Mouse (Mus musculus) cerebellum, postnatal 36 days (tissue): Measurements from ENCODE around the gene Cfap97d1.

Experiments
- DNase-seq, 2 experiments: peaks; one replicate each; pipeline ENCODE4 v3.0.0; 2021 to 2022; ENCODE audit warnings: mixed read lengths in 2 of 2

The Cfap97d1 gene

DNA sequence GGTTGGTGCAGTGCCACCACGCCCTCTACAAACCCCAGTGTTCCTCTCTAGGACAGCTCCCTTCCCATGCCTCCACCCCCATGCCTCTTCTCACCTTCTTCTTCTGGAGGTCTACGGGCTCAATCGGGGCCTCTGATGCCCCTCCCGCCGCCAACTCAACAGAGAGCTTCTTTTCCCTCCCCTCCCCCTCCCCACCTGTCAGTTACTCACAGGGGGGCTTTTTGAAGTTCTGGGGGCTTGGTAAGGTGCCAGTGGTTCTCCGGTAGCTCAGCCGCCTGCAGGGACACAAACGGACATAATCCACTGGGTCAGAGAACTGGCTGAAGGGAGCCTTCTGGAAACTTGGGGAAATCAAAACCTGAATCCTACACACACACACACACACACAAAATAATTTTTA is 27.4 kb downstream of the Cfap97d1 start:
- no peak for DNase-seq

DNA sequence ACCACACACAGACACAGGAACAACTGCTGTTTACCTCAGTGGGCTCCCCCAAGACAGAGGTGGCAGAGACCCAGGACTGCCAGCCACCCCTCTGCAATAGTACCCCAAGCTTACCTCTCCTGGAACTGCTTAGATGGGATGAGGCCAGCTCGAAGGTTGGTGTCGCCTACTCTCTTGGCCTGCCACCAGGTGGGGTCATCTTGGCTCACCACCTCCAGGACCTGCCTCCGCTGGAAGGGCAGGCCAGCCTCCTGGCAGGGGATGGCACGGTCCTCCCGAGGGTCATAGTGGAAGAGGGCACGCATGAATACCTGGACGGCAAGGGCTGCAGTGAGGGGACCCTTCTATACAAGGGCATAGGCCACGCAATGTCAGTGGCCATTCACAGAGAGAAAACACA is 29.1 kb downstream of the Cfap97d1 start:
- no peak for DNase-seq

DNA sequence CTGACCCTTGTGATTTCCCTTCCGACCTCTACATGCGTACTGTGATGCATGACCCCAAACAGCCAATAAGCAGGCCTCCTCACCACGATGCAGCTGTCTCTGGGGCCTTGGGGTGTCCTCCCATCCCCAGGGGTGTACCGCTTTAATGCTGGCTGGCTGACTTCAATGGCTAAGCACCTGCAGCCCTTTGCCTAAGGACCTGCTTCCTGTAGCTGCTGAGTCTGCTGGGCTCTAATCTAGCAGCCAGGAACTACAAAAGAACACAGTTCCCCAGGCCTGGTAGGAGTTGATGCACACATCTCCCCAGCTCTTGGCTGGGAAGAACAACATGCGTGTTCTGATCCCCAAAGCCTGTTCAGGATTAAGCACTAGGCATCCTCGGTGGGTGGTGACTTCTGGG is 31.4 kb downstream of the Cfap97d1 start:
- no peak for DNase-seq

DNA sequence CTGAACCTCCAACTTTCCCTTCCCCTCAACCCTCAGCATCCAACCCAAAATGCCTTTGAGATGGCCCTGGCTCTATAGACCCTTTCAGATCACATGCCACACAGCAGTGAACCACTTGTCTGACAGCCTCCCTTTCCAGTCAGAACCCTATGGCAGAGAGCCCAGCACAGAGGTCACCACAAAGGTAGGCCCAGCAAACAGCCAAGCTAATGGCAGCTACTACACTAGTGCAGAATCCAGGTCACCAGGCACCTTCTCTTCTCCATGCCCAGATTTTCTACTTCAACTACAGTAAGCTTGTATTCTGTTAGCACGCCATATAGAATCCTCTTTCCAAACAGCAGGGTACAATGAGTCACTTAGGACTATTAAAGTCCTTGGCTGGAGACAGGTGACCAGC is 32.1 kb downstream of the Cfap97d1 start:
- DNase-seq, result peak; percentile 48 to 58

DNA sequence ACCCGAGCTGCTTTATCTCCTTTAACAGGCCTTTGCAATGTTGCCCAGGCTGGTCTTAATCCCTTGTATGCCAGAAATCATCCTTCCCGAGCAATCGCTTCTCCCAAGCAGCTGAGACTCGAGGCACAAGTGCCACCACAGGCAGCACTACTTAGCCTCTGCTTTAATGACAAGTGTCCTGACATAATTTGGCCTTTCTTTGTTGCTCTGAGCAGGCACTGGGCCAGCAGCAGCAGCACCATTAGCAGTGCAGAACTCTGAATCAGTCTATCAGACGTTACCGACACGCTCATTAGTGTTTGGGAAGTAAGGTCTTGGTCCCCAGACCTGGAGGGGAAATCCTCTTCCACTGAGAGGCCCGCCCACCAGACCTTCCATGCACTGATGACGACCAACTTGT is 35.7 kb downstream of the Cfap97d1 start:
- DNase-seq, result no peak

DNA sequence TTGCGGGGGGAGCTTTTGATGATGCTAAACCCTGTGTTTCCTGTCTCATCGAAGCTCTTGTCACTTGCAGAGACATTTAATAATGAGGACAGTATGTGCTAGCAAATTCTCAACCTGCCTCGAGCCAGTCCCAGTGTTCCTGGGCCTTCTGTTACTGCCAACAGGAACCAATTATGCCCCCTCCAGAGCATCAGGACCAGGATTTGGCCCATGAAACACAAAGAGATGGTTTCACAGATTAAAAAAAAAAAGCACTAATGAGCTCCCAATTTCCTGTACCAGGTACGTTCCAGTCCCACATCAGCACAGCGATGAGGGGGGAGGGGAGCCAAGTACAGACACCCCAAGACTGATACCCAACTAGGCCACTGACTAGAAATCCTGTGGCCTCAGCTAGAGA is 37.1 kb downstream of the Cfap97d1 start:
- DNase-seq, result no peak

DNA sequence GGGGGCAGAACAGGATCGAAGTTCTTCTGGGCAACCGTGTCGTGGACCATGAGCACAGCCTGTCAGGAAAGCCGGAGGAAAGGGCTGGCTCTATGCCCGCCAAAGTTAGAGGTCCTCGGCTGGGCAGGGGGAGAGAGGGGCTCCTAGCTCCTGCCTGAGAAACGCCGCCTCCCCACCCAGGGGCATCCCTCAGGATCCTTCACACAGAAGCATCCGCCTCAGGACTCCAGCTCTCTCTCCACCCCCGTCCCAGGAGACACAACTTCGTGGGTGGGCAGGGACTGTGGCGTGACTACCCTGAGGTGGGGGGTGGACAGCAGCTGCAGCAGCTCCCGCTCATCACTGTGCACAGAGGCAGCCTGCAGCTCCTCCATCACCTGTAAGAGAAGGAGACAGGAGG is 39.3 kb downstream of the Cfap97d1 start:
- peak in 1 of 2 experiments; percentile 28 for DNase-seq

DNA sequence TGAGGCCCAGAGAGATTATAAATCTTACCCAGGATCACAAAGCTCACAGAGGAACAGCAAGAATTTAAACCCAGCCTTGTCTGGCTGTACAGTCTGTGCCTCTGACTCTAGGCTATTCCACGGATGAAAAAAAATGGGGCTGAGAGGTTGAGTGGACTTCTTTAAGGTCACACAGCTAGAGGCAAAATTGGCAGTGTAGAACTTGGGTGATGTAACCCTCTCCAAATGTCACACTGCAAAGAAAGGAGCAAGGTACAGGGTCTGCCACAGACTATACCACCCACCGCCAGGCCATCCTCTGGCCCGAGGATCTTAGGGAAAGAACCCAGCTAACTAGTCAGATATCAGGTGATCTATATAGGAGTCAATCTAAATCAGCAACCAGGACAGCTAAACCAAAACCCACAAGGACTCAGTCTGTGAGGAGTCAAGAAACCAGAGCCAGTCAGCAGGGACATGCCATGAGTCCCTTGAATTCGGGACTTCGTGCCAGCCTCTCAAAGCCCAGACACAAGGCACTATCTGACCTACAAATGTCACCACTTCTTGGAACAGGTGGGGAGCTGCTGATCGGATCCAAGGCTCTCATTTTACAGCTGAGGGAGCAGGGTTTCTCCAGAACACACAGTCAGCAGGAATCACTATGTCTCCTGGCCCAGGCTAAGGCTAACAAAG is 40.1 kb downstream of the Cfap97d1 start:
- DNase-seq, result peak; percentile 78 to 85

DNA sequence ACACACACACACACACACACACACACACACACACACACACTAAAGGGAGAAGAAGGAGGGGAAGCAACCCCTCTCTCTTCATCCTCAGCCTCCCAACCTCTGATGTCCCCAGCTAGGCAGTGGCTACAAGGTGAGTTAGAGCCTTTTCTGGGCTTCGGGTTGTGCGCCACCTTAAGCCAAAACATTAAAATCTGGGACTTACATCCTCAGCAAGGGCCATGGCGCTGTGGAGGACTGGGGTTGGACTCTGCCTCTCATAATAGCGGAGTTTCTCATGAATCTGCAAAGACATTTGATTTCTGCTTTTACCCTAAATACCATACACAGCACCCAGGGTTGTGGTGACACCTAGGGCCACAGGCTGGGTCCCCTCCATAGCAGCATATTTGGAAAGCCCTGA is 40.8 kb downstream of the Cfap97d1 start:
- DNase-seq, result peak in 1 of 2 experiments; percentile 21

DNA sequence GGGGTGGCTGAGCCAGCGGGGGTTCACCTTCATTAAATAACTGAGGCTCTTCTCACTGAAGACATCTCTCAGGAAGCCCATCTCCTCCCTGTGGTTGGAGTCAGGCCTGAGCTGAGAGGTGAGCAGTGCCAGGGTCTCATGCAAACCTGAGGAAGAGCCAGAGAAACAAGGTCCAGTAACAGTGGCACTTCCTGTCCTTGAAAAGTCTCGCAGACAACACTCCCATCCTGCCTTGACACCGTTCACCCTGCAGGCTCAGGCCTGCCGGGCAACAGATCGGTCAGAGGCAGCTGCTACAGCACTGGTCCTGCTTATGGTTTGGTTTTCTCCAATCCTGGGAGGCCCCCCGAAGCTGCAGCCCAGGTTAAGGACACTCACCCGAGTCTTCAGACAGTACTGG is 41.3 kb downstream of the Cfap97d1 start:
- DNase-seq, result peak in 1 of 2 experiments; percentile 29

DNA sequence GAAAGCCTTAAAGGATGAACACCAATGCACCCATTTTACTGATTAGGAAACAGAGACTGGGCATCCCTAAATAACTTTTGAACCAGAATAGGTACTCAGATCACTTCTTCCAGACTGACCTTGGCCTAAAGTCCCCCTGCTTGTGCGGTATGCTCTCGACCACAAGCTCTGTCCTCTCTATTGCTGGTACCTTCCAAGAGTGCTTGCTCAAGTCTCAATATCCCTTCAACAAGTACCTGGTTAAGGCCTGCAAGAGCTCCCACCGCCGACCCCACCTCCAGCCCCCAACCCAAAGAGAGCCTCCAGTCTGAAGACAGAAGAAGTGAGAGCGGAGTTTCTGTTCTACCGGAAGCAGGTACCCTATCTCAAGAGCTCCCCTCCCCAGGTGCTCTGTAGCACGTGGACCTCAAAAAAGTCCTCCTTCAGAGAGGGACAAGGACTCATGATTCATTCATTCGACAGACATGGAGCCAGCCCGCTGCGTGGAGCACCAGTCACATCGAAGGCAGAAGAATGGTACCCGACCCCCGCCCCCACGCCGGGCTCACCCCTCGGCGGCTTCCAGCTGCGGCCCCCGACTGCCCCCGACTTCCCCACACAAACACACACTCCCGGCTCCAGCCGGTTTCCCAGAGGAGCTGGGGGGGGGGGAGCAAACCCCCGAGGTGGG is 42.0 kb downstream of the Cfap97d1 start:
- peak in 1 of 2 experiments; percentile 54 for DNase-seq

DNA sequence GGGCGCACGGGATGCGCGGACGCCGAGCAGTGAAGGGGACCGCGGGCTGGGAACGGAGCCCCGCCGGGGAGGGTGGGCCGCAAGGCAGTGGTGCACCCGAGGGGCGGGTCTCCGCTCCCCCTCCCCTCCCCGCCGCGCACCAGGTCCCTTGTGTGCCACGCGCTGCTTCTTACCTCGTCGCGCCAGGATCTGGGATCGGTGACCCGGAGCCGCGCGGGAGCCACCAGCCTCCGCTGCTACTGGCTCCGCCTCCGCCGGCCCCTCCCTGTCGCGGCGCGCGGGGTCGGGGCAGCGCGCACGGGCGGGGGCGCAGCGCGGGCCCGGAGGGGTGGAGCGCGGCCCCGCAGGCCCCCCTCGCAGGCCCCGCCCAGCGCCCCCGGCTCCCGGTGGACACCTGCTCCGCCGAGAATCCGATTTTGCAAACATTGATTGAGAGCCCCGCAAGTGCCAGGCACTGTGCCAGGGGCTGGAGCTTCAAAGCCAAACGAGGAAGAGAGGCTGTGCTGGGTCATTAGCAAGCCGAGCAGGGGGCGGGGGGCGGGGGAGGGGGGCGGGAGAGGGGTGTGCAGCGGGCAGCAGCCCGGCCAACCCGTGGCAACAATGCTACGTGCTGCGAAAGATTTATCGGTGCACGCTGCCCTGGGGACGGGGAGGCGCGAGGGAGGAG is 42.7 kb downstream of the Cfap97d1 start:
- DNase-seq, result peak; percentile 86 to 88

DNA sequence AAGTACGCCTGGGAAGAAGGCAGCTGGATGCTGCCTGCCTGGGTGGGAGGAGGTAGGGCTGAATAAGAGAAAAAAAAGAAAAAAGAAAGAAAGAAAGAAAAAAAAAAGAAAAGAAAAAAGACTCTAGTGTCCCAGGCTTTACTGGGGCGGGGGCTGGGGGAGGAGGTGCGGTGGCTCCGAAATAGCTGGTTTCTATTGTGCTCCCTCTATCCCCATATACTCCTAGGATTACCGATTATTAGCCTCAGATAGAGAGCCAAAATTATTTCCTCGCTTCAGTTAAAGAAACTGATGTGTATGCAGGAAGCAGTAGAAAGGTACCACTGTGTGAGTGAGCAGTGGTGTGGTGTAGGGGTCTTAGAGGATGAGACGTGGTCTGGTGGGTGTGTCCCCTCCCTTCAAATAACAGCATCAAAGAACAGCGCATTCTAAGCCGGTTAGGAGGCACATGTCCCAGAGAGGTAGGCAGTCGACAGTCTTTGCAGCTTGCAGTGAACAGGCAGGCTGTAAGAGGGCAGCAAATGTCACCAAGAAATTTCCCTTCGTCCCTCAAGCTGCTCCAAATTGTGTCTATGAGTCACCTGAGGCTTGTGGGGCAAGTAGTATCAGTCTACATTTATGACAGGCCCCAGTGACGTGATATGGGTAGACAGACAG is 43.4 kb downstream of the Cfap97d1 start:
- peak; percentile 48 to 61 for DNase-seq

DNA sequence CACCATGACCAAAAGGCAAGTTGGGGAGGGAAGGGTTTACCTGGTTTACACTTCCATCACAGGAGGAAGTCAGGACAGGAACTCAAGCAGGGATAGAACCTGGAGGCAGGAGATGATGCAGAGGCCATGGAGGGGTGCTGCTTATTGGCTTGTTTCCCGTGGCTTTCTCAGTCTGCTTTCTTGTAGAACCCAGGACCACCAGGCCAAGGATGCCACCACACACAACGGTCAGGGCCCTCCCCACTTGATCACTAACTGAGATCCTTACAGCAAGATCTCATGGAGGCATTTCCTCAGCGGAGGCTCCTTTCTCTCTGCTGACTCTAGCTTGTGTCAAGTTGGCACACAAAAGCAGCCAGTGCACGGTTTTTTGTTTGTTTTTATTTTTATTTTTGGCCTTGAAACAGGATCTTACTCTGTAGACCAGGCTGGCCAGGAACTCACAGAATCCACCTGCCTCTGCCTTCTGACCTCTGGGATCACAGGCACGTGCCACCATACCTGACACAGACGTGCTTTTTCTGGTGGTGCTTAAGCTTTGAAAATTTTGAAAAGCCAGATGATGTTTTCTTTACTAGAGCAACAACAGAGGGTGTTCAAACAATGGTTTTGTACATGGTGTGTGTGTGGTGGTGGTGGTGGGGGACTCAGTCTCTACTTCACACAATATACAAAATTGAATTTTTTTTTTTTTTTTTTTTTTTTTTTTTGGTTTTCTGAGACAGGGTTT is 44.2 kb downstream of the Cfap97d1 start, which contains the start of gene Mpp3:
Mpp3 (minus strand) TSS at position 375 of the 730 bp plus-strand sequence.
- peak in 1 of 2 experiments; percentile 7 for DNase-seq

DNA sequence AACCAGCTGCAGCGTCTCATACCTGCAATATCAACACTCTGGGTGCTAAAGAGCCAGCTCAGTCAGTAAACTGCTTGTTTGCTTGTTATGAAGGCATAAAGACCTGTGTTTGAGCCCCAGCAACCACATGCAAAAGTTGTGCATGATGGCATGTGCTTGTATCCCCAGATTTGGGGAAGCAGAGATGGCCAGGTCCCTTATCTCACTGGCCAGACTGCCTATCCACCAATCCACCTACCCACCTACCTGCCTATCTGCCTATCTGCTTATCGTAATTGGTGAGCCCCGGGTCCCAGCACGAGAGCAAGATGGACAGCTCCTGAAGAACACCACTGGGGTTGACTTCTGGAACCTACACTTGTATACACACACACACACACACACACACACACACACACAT is 45.2 kb downstream of the Cfap97d1 start:
- DNase-seq, result peak in 1 of 2 experiments; percentile 8

DNA sequence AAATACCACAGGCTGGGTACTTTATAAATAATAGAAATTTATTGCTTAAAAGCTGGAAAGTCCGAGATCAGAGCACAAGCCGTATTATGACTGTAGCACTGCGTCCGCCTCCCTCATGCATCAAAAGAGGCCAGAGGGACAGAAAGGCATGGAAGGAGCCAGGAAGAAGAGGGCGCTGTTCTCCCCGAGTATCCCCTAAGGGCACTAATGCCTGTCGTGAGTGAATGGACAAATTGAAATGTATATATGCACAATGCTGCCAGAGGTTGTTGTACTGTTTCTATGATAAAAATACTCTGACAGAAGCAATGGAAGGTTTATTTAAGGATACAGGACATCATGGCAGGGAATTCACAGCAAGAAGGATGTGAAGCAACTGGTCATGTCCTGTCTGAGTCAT is 45.9 kb downstream of the Cfap97d1 start:
- DNase-seq, result peak in 1 of 2 experiments; percentile 25

DNA sequence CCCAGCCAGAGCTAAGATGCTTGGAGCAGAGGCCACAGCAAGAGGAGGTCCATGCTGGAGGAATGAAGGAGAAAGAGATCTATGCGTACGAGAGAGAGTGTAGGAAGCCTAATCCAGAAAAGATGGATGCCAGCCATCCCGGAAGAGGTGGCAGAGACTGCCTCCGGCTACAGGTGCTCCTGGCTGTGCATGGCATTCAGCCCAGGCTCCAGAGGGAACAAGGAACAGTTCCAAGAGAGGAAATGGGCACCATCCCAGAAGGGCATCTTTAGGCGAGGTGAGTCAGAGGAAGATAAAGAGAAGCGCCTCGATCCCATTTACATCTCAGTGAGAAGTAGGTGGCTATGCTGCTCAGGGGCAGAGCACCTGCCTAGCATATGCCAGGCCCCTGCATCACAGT is 47.1 kb downstream of the Cfap97d1 start:
- peak; percentile 96 to 100 for DNase-seq

DNA sequence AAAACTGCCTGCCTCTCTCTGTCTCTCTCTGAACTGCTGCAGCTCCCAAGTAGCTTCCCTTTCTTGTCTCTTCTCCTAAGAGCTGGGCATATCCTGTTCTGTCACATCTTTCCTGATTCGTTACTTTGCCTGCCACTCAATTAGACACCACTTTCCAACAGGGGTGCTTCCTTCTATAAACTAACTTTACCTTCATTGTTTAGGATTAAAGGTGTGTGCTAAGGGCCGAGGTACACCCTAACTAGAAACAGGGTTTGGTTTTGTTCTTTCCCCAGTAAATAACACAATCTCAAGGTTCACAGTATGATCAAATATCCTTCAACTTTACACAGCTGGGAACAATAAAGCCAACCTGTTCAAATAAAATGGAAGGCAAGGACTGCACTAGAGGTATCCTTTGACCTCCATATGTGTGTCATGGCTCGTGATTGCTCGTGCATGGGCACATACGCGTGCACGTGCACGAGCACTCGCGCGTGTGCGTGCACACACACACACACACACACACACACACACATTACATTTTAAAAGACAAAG is 49.0 kb downstream of the Cfap97d1 start:
- no peak for DNase-seq

DNA sequence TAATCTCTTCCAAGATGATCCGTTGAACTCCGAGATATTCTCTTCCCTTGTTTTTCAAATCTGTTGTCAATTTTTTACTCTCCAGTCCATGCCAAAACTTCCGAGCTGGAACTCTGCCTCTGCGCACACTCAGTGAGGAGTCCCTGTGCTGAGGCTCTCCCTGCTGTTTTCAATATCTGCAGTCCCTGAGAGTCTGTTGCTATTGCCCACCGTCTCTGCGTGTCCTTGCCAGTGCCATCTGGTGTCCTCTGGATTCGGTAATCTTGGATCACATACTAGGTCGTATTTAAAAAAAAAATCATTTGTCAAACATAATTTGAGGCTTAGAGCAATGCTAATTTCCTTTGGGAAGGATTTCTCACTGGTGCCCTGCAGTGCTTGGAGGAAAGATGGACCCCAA is 50.8 kb downstream of the Cfap97d1 start:
- DNase-seq, result peak; percentile 85 to 89

DNA sequence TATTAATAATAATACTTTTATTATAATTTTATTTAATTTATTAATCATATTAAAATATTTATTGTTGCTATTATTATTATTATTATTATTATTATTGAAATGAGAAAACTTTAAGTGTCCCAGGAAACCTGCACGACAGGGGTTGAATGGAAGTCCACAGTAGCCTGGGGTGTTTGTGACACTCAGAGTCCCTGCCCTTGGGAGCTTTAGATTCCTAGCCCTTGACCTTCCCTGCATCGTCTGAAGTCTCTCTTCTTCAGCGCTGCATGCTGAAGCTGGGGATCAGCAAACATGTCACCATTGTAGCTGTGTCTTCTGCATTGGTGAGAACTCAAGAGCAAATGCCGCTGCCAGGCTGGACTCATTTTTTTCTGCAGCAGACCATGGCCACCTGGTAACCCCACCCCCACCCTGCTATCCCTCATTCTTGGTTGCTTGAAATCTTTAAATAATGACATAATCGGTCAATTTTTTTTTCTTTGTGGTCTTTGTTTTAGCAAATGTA is 51.4 kb downstream of the Cfap97d1 start:
- no peak for DNase-seq

DNA sequence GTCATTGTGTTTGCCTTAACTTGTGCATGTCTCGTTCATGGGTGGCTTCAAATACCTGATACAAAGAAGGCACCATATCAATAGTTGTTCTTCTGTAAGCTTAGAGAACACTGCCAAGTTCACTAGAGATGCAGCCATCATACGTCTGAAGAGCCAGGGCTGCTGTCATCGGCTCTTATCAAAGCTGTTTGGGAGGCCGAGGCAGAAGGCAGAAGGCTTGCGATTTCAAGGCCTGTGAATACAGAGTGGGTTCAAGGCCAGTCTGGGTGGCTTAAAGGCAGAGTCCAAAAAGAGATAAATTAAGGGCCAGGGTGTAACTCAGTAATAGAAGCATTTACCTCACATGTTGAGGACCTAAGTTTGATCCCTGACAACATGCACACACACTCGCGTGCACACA is 52.3 kb downstream of the Cfap97d1 start:
- no peak for DNase-seq

DNA sequence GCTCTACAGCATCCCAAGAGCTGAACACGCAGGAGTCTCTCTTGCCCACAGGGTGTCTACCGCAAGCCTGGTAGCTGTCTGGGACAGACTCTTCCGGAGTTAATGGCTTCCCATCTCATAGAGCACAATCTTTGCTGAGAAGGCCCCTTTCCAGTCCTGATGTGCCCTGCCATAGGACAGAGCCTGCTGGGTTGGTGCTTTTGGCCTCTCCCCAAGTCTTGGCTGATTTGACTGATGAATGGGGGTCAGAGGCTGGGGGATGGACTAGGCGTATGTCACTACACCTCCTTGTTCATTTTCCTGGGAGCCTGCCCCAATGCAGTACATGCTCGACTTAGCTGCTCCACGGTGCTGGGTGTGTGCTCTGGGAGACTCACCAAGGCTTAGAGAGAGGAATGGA is 53.7 kb downstream of the Cfap97d1 start:
- DNase-seq, result no peak
